Mouse (Mus musculus): ENCODE measurements around the gene Ccdc14. TPM values are rescaled to one million over a fixed set of nuclear protein-coding genes. Genes with fewer than 3 reads are reported as not detected.

The Ccdc14 gene
- polyA plus RNA-seq, 1 experiment = 32.0 TPM

- H3K4me3 ChIP-seq (ENCODE audit: low read depth, low read length) = no peak overlapping the region
- no peaks in the 10 kb centered on the region for H3K9me3 ChIP-seq (replicated peaks; ENCODE audit: control insufficient read depth, insufficient read depth, low read length, poor library complexity, severe bottlenecking)
- no peaks in the 10 kb centered on the region for H3K4me1 ChIP-seq (ENCODE audit: control insufficient read depth, insufficient read depth, low read length)
- no peaks in the 10 kb centered on the region for H3K36me3 ChIP-seq (ENCODE audit: control insufficient read depth, insufficient read depth, low read length, poor library complexity, severe bottlenecking)
- TF ChIP-seq EP300 (IDR thresholded peaks at IDR 0.05; ENCODE audit: insufficient read depth, low read depth, low read length) = no peak
- TF ChIP-seq CTCF (IDR thresholded peaks at IDR 0.05; ENCODE audit: low read depth, low read length) = no peak
- no peak for TF ChIP-seq POLR2A (IDR thresholded peaks at IDR 0.05; ENCODE audit: insufficient read depth, low read length)
- H3K27ac ChIP-seq (ENCODE audit: insufficient read depth, low read length) = no peak overlapping the region
- H3K9ac ChIP-seq (ENCODE audit: low read depth, poor library complexity, severe bottlenecking) = no peak overlapping the region
- no peaks in the 10 kb centered on the region for H3K27me3 ChIP-seq (ENCODE audit: control insufficient read depth, insufficient read depth, low read length, poor library complexity, severe bottlenecking)
Measured at GRCm38 (mm10) chr16:34766193-34766592, 75.8 kb downstream of the Ccdc14 start.

- no peak for TF ChIP-seq CTCF (IDR thresholded peaks at IDR 0.05; ENCODE audit: low read depth, low read length)
- TF ChIP-seq EP300 (IDR thresholded peaks at IDR 0.05; ENCODE audit: insufficient read depth, low read depth, low read length) = no peak
- no peak for TF ChIP-seq POLR2A (IDR thresholded peaks at IDR 0.05; ENCODE audit: insufficient read depth, low read length)
- H3K4me3 ChIP-seq (ENCODE audit: low read depth, low read length) = no peak overlapping the region
- H3K4me1 ChIP-seq (ENCODE audit: control insufficient read depth, insufficient read depth, low read length) = no peaks in the 10 kb centered on the region
- H3K9ac ChIP-seq (ENCODE audit: low read depth, poor library complexity, severe bottlenecking) = no peak overlapping the region
- no peaks in the 10 kb centered on the region for H3K36me3 ChIP-seq (ENCODE audit: control insufficient read depth, insufficient read depth, low read length, poor library complexity, severe bottlenecking)
- no peaks in the 10 kb centered on the region for H3K9me3 ChIP-seq (replicated peaks; ENCODE audit: control insufficient read depth, insufficient read depth, low read length, poor library complexity, severe bottlenecking)
- H3K27me3 ChIP-seq (ENCODE audit: control insufficient read depth, insufficient read depth, low read length, poor library complexity, severe bottlenecking) = no peaks in the 10 kb centered on the region
- H3K27ac ChIP-seq (ENCODE audit: insufficient read depth, low read length) = no peak overlapping the region
Measured at GRCm38 (mm10) chr16:34767443-34767842, 77.0 kb downstream of the Ccdc14 start.

GRCm38 (mm10) chr16:34768436-34768835, 78.0 kb downstream of the Ccdc14 start:
- Histone ChIP-seq H3K4me3 (ENCODE audit: low read depth, low read length) (no peak overlapping the region), H3K27me3 (ENCODE audit: control insufficient read depth, insufficient read depth, low read length, poor library complexity, severe bottlenecking) (no peaks in the 10 kb centered on the region), H3K27ac (ENCODE audit: insufficient read depth, low read length) (no peak overlapping the region), H3K4me1 (ENCODE audit: control insufficient read depth, insufficient read depth, low read length) (no peaks in the 10 kb centered on the region), H3K9ac (ENCODE audit: low read depth, poor library complexity, severe bottlenecking) (no peak overlapping the region), H3K9me3 (replicated peaks; ENCODE audit: control insufficient read depth, insufficient read depth, low read length, poor library complexity, severe bottlenecking) (no peaks in the 10 kb centered on the region), H3K36me3 (ENCODE audit: control insufficient read depth, insufficient read depth, low read length, poor library complexity, severe bottlenecking) (no peaks in the 10 kb centered on the region)
- no peak for TF ChIP-seq EP300 (IDR thresholded peaks at IDR 0.05; ENCODE audit: insufficient read depth, low read depth, low read length)
- TF ChIP-seq POLR2A (IDR thresholded peaks at IDR 0.05; ENCODE audit: insufficient read depth, low read length) = no peak
- TF ChIP-seq CTCF (IDR thresholded peaks at IDR 0.05; ENCODE audit: low read depth, low read length) = no peak

GRCm38 (mm10) chr16:34770127-34770526, 79.7 kb downstream of the Ccdc14 start:
- no peaks in the 10 kb centered on the region for H3K4me1 ChIP-seq (ENCODE audit: control insufficient read depth, insufficient read depth, low read length)
- H3K36me3 ChIP-seq (ENCODE audit: control insufficient read depth, insufficient read depth, low read length, poor library complexity, severe bottlenecking) = no peaks in the 10 kb centered on the region
- TF ChIP-seq EP300 (IDR thresholded peaks at IDR 0.05; ENCODE audit: insufficient read depth, low read depth, low read length) (no peak), CTCF (IDR thresholded peaks at IDR 0.05; ENCODE audit: low read depth, low read length) (no peak), POLR2A (IDR thresholded peaks at IDR 0.05; ENCODE audit: insufficient read depth, low read length) (no peak)
- no peak overlapping the region for H3K4me3 ChIP-seq (ENCODE audit: low read depth, low read length)
- H3K9ac ChIP-seq (ENCODE audit: low read depth, poor library complexity, severe bottlenecking) = no peak overlapping the region
- H3K27me3 ChIP-seq (ENCODE audit: control insufficient read depth, insufficient read depth, low read length, poor library complexity, severe bottlenecking) = no peaks in the 10 kb centered on the region
- no peaks in the 10 kb centered on the region for H3K9me3 ChIP-seq (replicated peaks; ENCODE audit: control insufficient read depth, insufficient read depth, low read length, poor library complexity, severe bottlenecking)
- H3K27ac ChIP-seq (ENCODE audit: insufficient read depth, low read length) = no peak overlapping the region

GRCm38 (mm10) chr16:34772445-34773032, 82.1 kb downstream of the Ccdc14 start:
- no peaks in the 10 kb centered on the region for H3K4me1 ChIP-seq (ENCODE audit: control insufficient read depth, insufficient read depth, low read length)
- H3K27me3 ChIP-seq (ENCODE audit: control insufficient read depth, insufficient read depth, low read length, poor library complexity, severe bottlenecking) = no peaks in the 10 kb centered on the region
- no peaks in the 10 kb centered on the region for H3K36me3 ChIP-seq (ENCODE audit: control insufficient read depth, insufficient read depth, low read length, poor library complexity, severe bottlenecking)
- H3K27ac ChIP-seq (ENCODE audit: insufficient read depth, low read length) = no peak overlapping the region
- H3K9ac ChIP-seq (ENCODE audit: low read depth, poor library complexity, severe bottlenecking) = no peak overlapping the region
- TF ChIP-seq CTCF (IDR thresholded peaks at IDR 0.05; ENCODE audit: low read depth, low read length) (no peak), EP300 (IDR thresholded peaks at IDR 0.05; ENCODE audit: insufficient read depth, low read depth, low read length) (no peak), POLR2A (IDR thresholded peaks at IDR 0.05; ENCODE audit: insufficient read depth, low read length) (no peak)
- no peak overlapping the region for H3K4me3 ChIP-seq (ENCODE audit: low read depth, low read length)
- no peaks in the 10 kb centered on the region for H3K9me3 ChIP-seq (replicated peaks; ENCODE audit: control insufficient read depth, insufficient read depth, low read length, poor library complexity, severe bottlenecking)

Other genes with a start within 250 kb of the Ccdc14 start
- 8.2 and 9.0 TPM in 2 replicates for gene Kalrn, start 117.1 kb upstream of the Ccdc14 start, polyA plus RNA-seq (2011; ENCODE audit: insufficient read depth, insufficient read length, low read depth, missing spikeins)
- gene Ropn1, start 40.7 kb upstream of the Ccdc14 start, polyA plus RNA-seq (2011; ENCODE audit: insufficient read depth, insufficient read length, low read depth, missing spikeins) = not detected in 2 replicates
- 1.4 and 1.9 TPM in 2 replicates for gene Mylk, start 54.6 kb downstream of the Ccdc14 start, polyA plus RNA-seq (2011; ENCODE audit: insufficient read depth, insufficient read length, low read depth, missing spikeins)